Mouse (Mus musculus) heart, adult 2 months (tissue): ENCODE measurements around the gene Slc16a4.

ENCODE experiments used
- CTCF ChIP-seq: fragments of 200-600 bp; IDR thresholded peaks from 2 replicates; pipeline ENCODE4 v1.8.1; 2022; ENCODE audit warnings: antibody characterized with exemption, mild to moderate bottlenecking, moderate library complexity
- EP300 ChIP-seq: fragments of 200-500 bp; IDR thresholded peaks from 2 replicates; pipeline ENCODE4 v1.6.1; 2011; ENCODE audit warnings: low read depth, low read length, control low read depth; ENCODE audit not compliant: insufficient read depth
- POLR2A ChIP-seq: fragments of 200-500 bp; IDR thresholded peaks from 2 replicates; pipeline ENCODE4 v1.6.1; 2011; ENCODE audit warnings: mild to moderate bottlenecking, low read depth, low read length, control low read depth; ENCODE audit not compliant: insufficient read depth

- no peak for TF ChIP-seq CTCF
- no peak for TF ChIP-seq POLR2A
- no peak for TF ChIP-seq EP300
These were observed 41.3 kb downstream of the Slc16a4 start for GRCm38 (mm10) chr3:107332127-107332959.
